Mouse (Mus musculus): ENCODE data around the gene Lpcat4. TPM values are rescaled to one million over a fixed set of nuclear protein-coding genes. Genes with fewer than 3 reads are reported as not detected.

The Lpcat4 gene
- total RNA-seq, 2 experiments from 2014 or later, result 2.8 to 5.9 TPM

Other genes with a start within 250 kb of the Lpcat4 start
- gene Olfr1309, start 249.2 kb upstream of the Lpcat4 start, total RNA-seq (2021), result not detected
- gene Olfr1310, start 226.8 kb upstream of the Lpcat4 start, total RNA-seq (2021), result not detected
- not detected for gene Olfr1311, start 215.1 kb upstream of the Lpcat4 start, total RNA-seq (2021)
- gene Olfr1312, start 189.2 kb upstream of the Lpcat4 start, total RNA-seq (2021), result not detected
- gene Olfr1313, start 161.6 kb upstream of the Lpcat4 start, total RNA-seq (2021), result not detected
- not detected for gene Olfr1314, start 142.7 kb upstream of the Lpcat4 start, total RNA-seq (2021)
- not detected for gene Olfr1315-ps1, start 124.0 kb upstream of the Lpcat4 start, total RNA-seq (2021)
- gene Olfr1316, start 104.5 kb upstream of the Lpcat4 start, total RNA-seq (2021), result not detected
- gene Olfr1317, start 99.1 kb upstream of the Lpcat4 start, total RNA-seq (2021), result not detected
- gene Olfr1318, start 85.3 kb upstream of the Lpcat4 start, total RNA-seq (2021), result not detected
- gene Nutm1, start 19.8 kb downstream of the Lpcat4 start, total RNA-seq (2021), result not detected
- gene Nop10, start 22.5 kb downstream of the Lpcat4 start, total RNA-seq (2021), result 100 to 1,000 TPM; 112 to 150 TPM
- 10 to 100 TPM; 32.1 to 36.1 TPM for gene Slc12a6, start 26.4 kb downstream of the Lpcat4 start, total RNA-seq (2021)
- under 1 TPM in 1 of 2 experiments, not detected in 1; 0.26 TPM for gene Gm21985, start 26.8 kb downstream of the Lpcat4 start, total RNA-seq (2021)
- 10 to 100 TPM; 91.4 to 92.6 TPM for gene Emc4, start 128.6 kb downstream of the Lpcat4 start, total RNA-seq (2021)
- 10 to 100 TPM; 11.2 to 12.5 TPM for gene Katnbl1, start 139.7 kb downstream of the Lpcat4 start, total RNA-seq (2021)
- gene Emc7, start 215.5 kb downstream of the Lpcat4 start, total RNA-seq (2021), result 10 to 100 TPM; 32.8 to 35.5 TPM
- not detected for gene Chrm5, start 241.3 kb downstream of the Lpcat4 start, total RNA-seq (2021)